Mouse (Mus musculus): ENCODE data around the gene 9130230L23Rik. TPM values are rescaled to one million over a fixed set of nuclear protein-coding genes. Genes with fewer than 3 reads are reported as not detected.

The 9130230L23Rik gene
- total RNA-seq (2022) = not detected

DNA sequence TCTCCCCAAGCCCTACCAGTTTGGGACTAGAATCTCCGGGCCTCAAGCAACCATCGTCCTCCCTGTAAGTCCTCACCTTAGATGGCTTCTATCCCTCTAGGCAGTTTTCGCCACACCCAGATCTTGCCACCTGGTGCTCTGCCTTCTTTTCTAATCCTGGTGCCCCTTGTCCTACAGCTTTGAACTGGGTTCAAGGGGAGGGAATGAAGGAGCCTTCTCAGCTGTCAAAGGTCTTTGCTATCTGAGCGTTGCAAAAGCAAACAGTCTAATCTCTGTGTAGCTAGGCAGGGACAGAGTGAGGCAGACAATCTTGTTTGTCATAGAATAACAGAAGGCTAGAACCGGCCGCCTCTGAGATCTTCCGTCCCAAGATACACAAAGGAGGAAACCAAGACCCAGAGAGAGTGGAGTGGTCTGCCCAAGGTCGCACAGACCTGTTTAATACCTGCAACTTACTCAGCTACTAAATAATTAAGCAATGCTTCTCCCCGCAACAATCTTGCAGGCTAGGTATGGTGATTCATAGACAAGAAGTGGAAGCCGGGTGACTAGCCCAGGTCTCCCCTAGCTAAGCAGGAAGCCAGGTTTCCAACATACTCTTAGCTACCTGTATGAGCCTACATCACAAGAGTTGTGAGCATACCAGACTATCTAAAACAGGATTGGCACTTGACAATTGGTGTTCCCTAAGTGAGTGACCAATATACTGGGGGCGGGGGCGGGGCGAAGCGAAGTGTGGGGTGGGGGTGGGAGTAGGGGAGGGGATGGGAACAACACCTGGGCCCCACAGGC, at the start of gene 9130230L23Rik:
Gene 9130230L23Rik (minus strand): TSS at position 152 of the 792 bp plus-strand sequence.
- DNase-seq (ENCODE audit: low spot score in 2 of 2) = no peak

DNA sequence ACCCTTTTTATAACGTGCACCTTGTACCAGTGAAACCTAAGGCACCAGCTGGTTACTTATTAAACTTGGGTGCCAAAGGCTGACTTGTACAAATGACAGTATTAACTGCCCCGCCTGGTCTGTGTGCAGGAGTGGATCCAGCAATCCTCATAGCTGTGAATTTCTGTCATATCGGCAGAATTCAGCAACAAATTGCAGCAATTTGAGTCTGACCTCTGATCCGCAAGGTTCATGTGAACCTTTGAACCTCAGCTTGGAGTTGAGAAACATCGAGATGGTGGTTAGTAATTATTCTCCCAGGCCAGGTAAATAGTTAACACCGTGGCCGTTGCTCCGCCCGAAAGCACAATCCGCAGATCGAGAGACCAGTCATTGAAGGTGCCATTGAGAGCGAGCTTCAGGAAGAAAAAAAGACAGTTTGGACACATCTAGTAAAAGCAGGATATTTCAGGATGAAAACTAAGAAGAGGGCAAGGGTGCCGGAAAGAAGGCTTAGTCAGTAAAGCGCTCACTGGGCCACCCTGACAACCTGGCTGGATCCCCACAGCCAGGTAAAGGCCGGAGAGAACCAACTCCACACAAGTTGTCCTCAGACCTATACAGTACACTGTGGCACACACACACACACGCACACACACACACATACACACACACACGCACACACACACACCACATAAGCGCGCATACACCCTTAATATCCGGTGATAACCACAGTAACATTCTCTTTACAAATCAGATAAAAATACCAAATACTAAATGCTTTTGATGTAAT, 48.9 kb upstream of the 9130230L23Rik start:
- no peak for DNase-seq (ENCODE audit: low spot score in 2 of 2)

DNA sequence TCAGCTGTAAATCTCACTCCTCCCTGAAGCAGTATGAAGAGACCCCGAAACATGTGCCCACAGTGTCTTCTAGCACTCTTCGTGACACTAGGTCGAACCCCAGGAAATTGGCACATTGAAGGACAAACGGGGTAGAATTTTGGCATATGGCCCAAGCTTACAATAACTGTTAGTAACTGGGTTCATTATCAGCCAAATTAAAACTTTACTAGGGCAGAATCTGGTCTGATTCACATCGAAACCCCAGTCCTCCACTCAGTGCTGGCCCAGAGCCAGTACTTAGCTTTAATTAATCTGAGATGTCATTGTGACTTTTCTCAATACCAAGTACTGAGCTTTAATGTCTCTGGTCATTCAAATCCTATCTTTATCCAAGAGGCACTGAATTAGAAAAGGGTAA, 46.8 kb upstream of the 9130230L23Rik start:
- no peak for DNase-seq (ENCODE audit: low spot score in 2 of 2)

DNA sequence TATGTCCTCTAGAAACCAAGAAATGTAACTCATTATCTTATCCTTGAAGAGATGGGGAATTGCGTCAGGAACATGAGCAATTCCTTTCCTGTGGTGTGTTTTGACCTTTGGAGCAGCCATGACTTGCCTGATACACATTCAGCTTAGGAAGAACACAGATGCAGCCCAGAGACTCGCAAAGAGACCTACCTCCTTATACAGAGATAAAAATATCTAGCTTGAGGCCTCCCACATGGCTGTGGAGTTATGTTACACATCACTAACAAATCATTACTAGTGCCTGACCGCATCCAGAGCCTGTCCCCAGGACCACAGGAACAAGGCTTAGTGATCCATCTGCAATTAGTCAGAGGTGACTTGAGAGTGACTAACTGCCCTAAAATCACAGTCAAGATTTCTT, 42.3 kb upstream of the 9130230L23Rik start:
- no peak for DNase-seq (ENCODE audit: low spot score in 2 of 2)

DNA sequence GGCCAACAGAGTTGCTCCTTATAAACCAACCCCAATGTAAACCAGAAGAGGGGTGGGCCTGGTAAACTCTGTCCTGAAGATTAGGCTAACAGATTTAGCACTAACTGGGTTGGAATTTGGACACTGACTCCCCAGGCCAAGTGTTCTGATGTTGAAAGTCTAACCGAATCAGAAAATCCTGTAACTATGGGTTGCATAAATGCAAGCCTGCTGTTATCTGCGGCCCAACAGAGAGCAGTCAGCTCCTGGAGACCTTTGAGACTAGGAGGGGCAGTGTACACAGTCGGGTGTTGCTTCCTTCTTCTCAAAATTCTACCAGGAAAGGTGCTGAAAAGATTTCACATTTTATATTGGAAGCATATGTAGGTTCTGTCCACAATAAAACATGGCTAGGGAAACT, 39.8 kb upstream of the 9130230L23Rik start:
- DNase-seq (ENCODE audit: low spot score in 2 of 2) = no peak

DNA sequence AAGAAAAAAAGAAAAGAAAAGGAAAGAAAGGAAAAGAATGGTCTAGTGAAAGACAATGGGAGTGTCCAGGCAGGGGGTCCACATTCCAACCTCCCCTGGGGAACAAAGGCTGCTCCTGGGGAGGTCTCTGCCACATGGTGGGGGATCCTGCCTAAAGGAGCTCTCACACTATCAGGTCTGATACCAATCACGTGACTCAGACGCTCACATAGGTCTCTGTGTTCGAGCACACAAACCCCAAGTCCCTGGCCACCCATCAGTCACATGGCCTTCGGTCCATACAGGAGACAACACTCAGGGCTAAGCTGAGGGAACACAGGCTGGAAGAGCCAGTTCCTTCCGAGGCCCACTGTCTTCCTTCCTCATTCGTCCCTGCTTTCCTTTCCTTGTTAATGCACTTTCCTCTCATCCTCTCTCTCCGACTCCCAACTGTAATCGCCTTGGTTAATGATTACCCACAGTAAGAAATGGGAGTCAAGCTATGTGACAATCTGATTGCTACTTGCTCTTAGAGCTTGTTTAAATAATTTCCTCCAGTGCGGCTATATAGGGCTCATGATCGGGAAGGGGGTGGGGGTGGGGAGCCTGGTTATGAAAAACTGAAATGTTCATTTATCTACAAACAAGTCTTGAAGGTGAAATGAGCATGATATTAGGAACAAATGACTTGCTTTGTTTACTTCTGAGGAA, 38.7 kb upstream of the 9130230L23Rik start:
- no peak for DNase-seq (ENCODE audit: low spot score in 2 of 2)

DNA sequence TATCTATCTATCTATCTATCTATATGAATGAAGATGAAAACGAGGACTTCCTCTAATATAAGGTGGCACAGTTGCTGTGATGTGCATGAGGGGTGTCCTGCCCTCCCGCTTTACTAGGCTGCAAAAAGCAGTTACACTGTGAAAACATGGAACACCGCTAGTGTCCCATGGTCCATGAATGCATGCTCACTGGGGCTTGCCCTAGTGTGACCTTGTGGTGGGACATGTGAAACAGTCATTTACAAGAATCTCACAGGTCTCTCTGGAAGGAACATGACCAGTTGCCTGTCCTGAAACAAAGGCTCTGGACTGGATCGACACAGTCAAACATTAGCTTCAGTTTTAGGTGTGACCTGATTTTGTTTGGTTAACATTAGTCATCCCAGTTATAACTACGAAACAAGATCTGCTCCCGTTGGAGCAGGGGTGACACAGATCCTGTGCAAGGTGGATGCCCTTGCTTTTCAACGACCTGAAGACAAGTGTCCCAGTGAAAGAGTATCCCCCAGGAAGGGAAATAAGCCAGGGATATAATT, 36.7 kb upstream of the 9130230L23Rik start:
- DNase-seq (ENCODE audit: low spot score in 2 of 2) = no peak

DNA sequence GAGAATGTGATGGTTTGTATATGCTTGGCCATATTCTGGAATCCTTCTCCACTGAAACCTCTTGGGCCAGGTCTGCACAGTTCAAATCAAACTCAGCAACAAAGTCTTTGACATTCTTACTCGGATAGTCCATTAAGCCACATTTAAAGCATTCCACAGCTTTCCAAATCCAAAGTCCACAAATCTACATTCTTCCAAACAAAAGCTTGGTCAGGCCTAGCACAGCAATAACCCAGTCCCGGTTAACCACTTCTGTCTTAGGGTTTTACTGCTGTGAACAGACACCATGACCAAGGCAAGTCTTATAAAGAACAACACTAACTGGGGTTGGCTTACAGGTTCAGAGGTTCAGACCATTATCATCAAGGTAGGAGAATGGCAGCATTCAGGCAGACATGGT, 35.7 kb upstream of the 9130230L23Rik start:
- no peak for DNase-seq (ENCODE audit: low spot score in 2 of 2)

DNA sequence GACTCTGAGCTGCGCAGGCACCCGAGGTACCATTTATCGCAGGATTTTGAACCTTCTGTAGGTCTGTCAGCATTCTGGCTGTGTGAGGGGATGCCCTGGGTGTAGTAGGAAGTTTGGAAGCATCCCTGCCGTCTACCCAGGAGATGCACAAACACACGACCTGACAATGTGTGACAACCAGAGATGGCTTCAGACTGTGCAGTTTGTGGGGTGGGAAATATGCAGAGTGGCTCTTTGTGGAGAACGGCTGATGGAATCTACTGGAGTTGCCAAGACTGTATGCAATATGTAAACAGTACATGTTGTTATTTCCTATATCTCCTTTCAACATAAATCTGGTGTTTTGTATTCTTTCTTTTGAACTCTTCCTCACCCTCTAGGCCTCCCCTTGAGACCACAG, 33.0 kb upstream of the 9130230L23Rik start:
- DNase-seq (ENCODE audit: low spot score in 2 of 2) = no peak

DNA sequence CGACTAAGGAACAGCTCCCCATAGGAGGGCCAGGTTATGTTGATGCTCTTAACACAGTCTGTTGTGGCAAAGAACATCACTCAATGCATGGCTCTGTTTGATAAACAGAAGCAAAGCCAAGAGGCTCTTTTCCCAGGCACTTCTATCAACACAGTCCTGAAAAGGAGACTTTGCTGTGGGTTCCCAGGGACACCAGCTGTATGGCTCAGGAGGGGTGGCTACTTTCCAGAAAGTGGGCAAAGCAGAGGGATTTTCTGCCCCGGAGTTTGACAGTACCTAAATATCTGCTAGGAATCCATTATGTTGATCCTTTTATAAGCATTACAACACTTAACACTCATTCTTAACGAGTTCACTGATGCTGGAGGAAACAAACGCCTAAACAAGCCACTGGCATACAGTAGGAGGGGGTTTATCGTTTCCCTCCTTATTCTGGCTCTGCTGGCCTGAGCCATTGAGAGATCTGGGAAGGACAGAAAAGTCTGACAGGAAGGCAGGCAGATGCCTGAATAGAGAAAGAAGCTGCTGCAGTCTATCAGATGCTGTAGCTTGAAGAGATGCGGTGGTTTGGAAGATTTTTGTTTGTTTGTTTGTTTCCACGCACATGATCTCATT, 32.5 kb upstream of the 9130230L23Rik start:
- no peak for DNase-seq (ENCODE audit: low spot score in 2 of 2)

DNA sequence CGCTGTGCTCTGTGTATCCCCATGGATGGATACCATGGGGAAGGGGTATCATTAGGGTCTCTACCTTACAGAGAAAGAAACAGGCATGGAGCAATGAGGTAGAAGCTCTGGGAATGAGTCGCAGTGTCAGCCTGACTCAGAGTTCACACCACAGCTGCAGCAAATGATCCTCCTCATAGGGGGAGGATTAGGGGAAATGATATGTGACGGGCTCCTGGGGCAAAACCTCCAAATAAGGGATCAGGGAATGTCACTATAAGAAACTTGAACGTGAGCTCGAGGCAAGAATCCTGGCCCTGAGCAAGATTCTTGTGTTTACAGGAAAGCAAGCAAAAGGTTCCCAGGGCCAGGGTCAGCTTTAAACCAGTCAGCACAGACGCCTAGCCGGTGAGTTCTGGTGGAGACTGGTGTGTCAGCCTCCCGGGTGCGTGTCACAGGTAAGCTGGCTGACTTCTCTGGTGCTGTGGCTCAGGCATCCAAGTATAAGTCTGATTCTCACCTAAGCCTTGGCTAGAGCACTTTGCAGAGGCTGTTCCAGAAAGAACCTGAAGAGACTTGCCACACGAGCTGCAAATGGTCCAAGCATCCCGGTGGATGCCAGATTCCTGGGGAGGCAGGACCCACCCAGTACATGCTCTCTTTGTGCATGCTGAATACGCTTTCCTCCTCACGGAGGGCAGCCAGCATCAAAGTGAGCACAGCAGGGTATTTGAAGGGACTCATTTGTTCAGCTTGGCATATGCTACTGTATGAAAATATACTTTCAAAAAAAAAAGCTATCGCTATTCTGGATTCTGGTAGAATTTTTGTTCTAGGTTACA, 30.5 kb upstream of the 9130230L23Rik start:
- no peak for DNase-seq (ENCODE audit: low spot score in 2 of 2)

DNA sequence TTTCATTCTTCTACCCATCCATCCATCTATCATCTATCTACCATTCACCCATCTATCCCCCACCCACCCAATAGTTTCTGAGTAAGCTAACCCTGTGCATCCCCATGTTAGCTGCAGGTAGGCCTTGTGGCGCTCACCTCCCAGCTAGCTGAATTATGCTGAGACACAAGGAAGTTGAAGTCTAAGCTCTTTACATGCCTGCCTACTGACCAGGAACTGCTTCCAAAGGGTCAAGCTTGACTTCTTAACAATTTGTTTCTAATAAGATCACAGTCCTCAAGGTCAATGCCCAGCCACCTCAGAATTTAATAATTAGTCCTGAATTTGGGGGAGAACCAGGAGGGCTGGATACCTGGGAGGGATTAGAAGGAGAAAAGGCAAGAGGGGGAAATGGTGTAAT, 28.7 kb upstream of the 9130230L23Rik start:
- DNase-seq (ENCODE audit: low spot score in 2 of 2) = no peak

DNA sequence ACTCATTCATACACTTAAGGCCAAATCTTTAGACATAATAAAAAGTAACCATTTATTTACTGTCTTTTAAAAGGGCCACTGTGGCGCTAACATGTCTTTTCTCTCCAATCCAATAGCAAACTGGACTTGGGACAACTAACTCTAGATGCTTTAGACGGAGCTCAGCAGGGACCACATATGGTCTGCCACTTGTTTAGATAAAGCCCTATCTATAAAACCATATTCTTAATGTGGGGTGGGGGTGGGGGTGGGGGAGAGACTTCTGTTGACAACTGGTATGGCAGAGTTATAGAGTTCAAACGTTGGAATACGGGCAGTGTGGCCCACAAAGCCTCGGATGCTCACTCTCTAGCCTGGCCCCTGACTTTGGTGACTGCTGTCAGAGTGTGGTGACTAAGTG, 27.6 kb upstream of the 9130230L23Rik start:
- DNase-seq (ENCODE audit: low spot score in 2 of 2) = no peak

DNA sequence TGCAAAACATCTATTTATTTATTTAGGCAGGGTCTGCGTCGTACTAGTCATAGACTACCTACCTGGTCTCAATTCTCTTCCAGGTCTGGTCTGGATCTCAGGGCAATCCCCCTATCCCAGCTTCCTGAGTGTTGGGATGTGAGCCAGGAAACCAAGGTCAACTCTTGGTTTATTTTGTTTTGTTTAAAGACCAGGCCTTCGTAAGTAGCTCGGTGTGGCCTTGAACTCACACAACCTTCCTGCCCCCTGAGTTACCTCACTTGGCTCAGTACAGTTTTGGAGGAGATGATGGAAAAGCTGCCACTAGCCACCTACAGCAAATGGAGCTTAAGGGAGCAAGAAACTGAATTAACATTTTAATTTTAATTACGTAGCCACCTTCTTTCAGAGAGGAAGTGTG, 24.1 kb upstream of the 9130230L23Rik start:
- DNase-seq (ENCODE audit: low spot score in 2 of 2) = no peak

DNA sequence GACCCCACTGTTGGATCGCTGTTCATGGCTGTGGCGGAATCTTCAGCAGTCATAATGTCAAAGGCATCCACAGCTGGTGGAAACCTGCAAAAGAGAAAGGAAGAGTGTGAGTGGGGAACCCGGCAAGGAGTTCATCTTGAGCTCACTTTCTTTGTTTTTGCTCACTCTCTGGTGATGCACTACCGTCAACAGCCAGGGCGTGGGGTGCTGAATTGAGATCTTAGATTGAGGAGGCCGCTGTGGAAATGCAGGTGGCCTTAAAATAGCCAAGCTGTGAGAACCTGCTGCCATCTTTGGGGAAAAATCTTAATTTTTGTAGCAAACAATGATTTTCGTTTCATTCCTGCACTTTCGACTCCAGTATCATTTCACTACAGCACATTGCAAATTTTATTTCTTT, 23.1 kb upstream of the 9130230L23Rik start:
- no peak for DNase-seq (ENCODE audit: low spot score in 2 of 2)

DNA sequence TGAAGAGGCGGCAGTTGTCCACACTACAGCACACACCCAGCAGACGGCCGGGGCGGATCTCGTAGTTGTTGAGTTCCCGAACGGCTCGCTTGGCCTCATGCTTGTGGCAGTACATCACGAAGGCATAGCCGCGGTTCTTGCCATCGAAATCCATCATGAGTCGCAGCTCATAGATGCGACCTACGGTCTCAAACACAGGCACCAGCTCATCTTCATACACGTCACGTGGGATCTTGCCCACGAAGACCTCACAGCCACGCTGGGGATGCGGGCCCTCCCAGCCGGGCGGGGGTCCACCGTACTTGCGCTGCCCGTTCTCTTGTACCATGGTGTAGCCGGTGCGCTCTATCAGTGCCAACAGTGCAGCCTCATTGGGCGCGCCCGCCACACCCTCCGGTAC, 22.7 kb upstream of the 9130230L23Rik start:
- DNase-seq (ENCODE audit: low spot score in 2 of 2) = no peak

DNA sequence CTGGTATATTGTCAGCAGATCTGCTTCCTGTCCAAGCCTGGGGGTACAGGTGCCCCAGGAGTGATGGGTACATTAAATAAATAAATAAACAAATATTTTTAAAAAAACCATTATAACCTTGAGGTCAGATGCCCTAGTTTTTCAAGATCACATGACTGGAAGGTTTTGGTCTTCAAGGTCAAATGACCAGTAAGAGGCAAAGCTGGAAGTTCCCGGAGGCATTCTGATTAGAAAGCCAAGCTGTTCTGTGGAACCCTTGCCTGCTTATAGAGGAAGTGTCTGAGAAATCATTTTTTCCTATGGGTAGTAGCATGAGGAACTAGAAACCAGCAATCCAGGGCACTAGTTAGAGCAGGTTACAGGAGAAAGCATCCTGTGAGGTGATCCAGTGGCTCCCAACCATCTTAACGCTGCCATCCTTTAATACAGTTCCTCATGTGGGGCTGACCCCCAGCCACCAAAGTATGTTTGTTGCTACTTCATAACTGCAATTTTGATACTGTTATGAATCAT, 11.4 kb upstream of the 9130230L23Rik start:
- DNase-seq (ENCODE audit: low spot score in 2 of 2) = no peak

DNA sequence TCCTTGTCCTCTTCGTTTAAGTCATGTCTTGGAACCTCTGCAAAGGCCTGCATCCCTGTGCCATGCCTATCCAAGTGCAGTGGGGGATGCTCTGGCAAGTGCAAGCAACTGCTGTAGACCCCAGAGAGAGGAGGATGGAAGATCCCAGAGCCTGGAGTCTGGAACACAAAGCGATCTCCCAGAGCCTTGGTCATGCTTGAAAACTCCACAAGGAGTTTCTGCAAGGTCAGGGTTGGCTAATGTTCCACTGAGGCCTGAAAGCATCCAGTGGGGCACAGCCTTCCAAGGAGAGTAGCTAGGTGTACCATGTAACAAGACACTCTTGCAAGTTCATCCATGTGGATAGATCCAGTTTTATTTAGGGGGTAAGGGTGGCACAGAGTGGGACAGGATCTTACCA, 10.4 kb upstream of the 9130230L23Rik start:
- DNase-seq (ENCODE audit: low spot score in 2 of 2) = no peak

DNA sequence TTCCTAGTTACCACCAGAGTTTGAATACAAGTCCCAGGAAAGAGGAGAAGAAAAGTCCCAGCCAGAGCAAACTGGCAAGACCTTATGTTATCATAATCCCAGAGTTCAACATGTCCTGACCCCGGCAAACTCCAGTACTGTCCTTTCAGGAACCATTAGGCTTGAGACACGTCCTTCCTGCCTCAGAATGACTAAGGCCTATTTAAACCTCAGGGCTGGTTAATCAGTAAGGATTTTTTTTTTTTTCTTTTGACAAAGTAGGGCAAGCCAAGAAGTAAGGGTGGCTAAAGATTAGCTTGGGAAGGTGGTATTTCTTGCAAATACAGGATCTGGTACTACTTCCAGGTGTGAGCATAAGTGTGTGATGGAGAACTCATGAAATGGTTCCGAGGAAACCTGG, 9.9 kb upstream of the 9130230L23Rik start:
- no peak for DNase-seq (ENCODE audit: low spot score in 2 of 2)

DNA sequence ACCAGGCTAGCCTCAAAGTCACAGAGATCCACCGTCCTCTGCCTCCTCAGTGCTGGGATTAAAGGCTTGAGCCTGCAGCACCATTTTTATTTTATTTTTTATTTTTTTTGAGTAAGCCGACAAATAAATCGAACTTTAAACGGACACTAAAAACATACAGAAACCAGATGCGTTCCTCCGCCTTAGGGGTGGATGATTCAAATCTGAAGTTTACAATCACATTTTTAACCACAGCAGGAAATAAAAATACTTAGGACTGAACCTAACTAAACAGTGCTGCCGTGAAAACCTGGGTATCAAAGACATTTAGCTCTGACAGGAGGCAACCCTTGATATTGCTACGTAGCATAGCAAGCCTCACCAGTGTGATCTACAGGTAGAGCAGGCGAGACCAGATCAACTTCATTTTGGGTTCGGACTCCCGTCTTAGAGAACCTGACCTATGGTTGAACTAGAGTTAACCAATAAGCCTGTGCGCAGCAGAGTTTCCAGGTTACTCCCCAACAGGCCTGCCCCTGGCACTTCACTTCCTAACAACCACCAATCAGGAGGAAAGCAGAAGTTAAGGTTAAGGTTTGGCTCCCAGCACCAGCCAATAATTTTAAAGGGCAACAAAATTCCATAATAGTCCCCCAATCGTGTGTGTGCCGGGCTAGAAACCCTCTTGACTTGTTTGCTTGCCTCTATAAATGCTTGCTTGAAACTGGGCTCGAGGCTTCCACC, 4.3 kb upstream of the 9130230L23Rik start:
- no peak for DNase-seq (ENCODE audit: low spot score in 2 of 2)

All from left cerebral cortex, adult 8-10 months (tissue).